Mouse (Mus musculus): ENCODE data around the gene Timm23.

- TF ChIP-seq GATA1 (IDR thresholded peaks at IDR 0.05; ENCODE audit: low read length) (no peak), TAL1 (IDR thresholded peaks at IDR 0.05; ENCODE audit: low read length) (no peak)
Measured at GRCm38 (mm10) chr14:32141723-32142122, 60.0 kb downstream of the Timm23 start, which contains the start of gene Msmb.

All from erythroblast, embryonic 14.5 days (primary cell).